Mouse (Mus musculus): ENCODE measurements around the gene Ywhae. TPM values are rescaled to one million over a fixed set of nuclear protein-coding genes. Genes with fewer than 3 reads are reported as not detected.
"Not testable (repeated sequence)": the region's sequence is repeated elsewhere in the genome, so short reads cannot be mapped to it uniquely, and the experiment has no call there.

Gene Ywhae
- polyA plus RNA-seq, 1 experiment from 2014 or later, result 710 TPM

- H3K4me1 ChIP-seq (replicated peaks; ENCODE audit: control insufficient read depth, insufficient read depth, low read length); H3K9ac ChIP-seq (ENCODE audit: low read depth, low read length); H3K27me3 ChIP-seq (replicated peaks; ENCODE audit: control insufficient read depth, insufficient read depth, low read length); H3K27ac ChIP-seq (ENCODE audit: low read depth, low read length); H3K4me2 ChIP-seq; DNase-seq (ENCODE audit: low spot score); ATAC-seq (replicated peaks; ENCODE audit: low FRiP score); H3K4me3 ChIP-seq (ENCODE audit: low read depth, low read length); H3K9me3 ChIP-seq (ENCODE audit: control insufficient read depth, low read length); H3K36me3 ChIP-seq (ENCODE audit: control insufficient read depth, insufficient read depth, low read length): not testable (repeated sequence)
- 81% methylated on average over 5 of the region's 6 CpGs for WGBS
Observed at GRCm38 (mm10) chr11:75727659-75728058, 5.0 kb upstream of the Ywhae start.

GRCm38 (mm10) chr11:75733227-75733940, 715 bp downstream of the Ywhae start:
- H3K36me3 ChIP-seq (ENCODE audit: control insufficient read depth, insufficient read depth, low read length), result peaks cover 7% of the 10 kb centered on the region; the same call in 1 of the 2 replicates
- WGBS, result under 1% methylated on average over 52 of the region's 52 CpGs
- H3K4me1 ChIP-seq (replicated peaks; ENCODE audit: control insufficient read depth, insufficient read depth, low read length), result peaks cover 29% of the 10 kb centered on the region
- no peaks in the 10 kb centered on the region for H3K9me3 ChIP-seq (ENCODE audit: control insufficient read depth, low read length)
- peak overlapping the region; percentile 85 for H3K4me3 ChIP-seq (ENCODE audit: low read depth, low read length)
- ATAC-seq (replicated peaks; ENCODE audit: low FRiP score) (peak; percentile 57), DNase-seq (ENCODE audit: low spot score) (peak; percentile 89)
- H3K4me2 ChIP-seq, result peak overlapping the region; percentile 84
- no peaks in the 10 kb centered on the region for H3K27me3 ChIP-seq (replicated peaks; ENCODE audit: control insufficient read depth, insufficient read depth, low read length)
- peak overlapping the region; percentile 89 for H3K9ac ChIP-seq (ENCODE audit: low read depth, low read length)
- H3K27ac ChIP-seq (ENCODE audit: low read depth, low read length), result peak overlapping the region; percentile 92

GRCm38 (mm10) chr11:75735462-75736252, 3.0 kb downstream of the Ywhae start:
- H3K4me2 ChIP-seq, result peak overlapping the region; percentile 84
- ATAC-seq (replicated peaks; ENCODE audit: low FRiP score), result no peak
- 84% methylated on average over 5 of the region's 5 CpGs for WGBS
- peak overlapping the region; percentile 85; the same call in 1 of the 2 replicates for H3K4me3 ChIP-seq (ENCODE audit: low read depth, low read length)
- peaks cover 12% of the 10 kb centered on the region; the same call in 1 of the 2 replicates for H3K36me3 ChIP-seq (ENCODE audit: control insufficient read depth, insufficient read depth, low read length)
- H3K27me3 ChIP-seq (replicated peaks; ENCODE audit: control insufficient read depth, insufficient read depth, low read length), result no peaks in the 10 kb centered on the region
- H3K4me1 ChIP-seq (replicated peaks; ENCODE audit: control insufficient read depth, insufficient read depth, low read length), result peaks cover 33% of the 10 kb centered on the region
- no peak overlapping the region for H3K27ac ChIP-seq (ENCODE audit: low read depth, low read length)
- no peaks in the 10 kb centered on the region for H3K9me3 ChIP-seq (ENCODE audit: control insufficient read depth, low read length)
- no peak for DNase-seq (ENCODE audit: low spot score)
- H3K9ac ChIP-seq (ENCODE audit: low read depth, low read length), result no peak overlapping the region

GRCm38 (mm10) chr11:75736978-75737377, 4.3 kb downstream of the Ywhae start:
- no peak overlapping the region for H3K9ac ChIP-seq (ENCODE audit: low read depth, low read length)
- ATAC-seq (replicated peaks; ENCODE audit: low FRiP score) (no peak), DNase-seq (ENCODE audit: low spot score) (no peak)
- no peak overlapping the region for H3K4me3 ChIP-seq (ENCODE audit: low read depth, low read length)
- H3K36me3 ChIP-seq (ENCODE audit: control insufficient read depth, insufficient read depth, low read length), result peaks cover 12% of the 10 kb centered on the region; the same call in 1 of the 2 replicates
- no peaks in the 10 kb centered on the region for H3K27me3 ChIP-seq (replicated peaks; ENCODE audit: control insufficient read depth, insufficient read depth, low read length)
- no peak overlapping the region for H3K27ac ChIP-seq (ENCODE audit: low read depth, low read length)
- no peaks in the 10 kb centered on the region for H3K9me3 ChIP-seq (ENCODE audit: control insufficient read depth, low read length)
- 70% methylated on average over 3 of the region's 3 CpGs for WGBS
- H3K4me2 ChIP-seq, result no peak overlapping the region
- peaks cover 36% of the 10 kb centered on the region for H3K4me1 ChIP-seq (replicated peaks; ENCODE audit: control insufficient read depth, insufficient read depth, low read length)

GRCm38 (mm10) chr11:75737806-75738476, 5.3 kb downstream of the Ywhae start:
- DNase-seq (ENCODE audit: low spot score), result no peak
- H3K4me3 ChIP-seq (ENCODE audit: low read depth, low read length), result no peak overlapping the region
- no peaks in the 10 kb centered on the region for H3K27me3 ChIP-seq (replicated peaks; ENCODE audit: control insufficient read depth, insufficient read depth, low read length)
- H3K9me3 ChIP-seq (ENCODE audit: control insufficient read depth, low read length), result no peaks in the 10 kb centered on the region
- WGBS, result 83% methylated on average over 2 of the region's 2 CpGs
- H3K4me2 ChIP-seq, result no peak overlapping the region
- H3K27ac ChIP-seq (ENCODE audit: low read depth, low read length), result no peak overlapping the region
- no peak overlapping the region for H3K9ac ChIP-seq (ENCODE audit: low read depth, low read length)
- ATAC-seq (replicated peaks; ENCODE audit: low FRiP score), result no peak
- H3K36me3 ChIP-seq (ENCODE audit: control insufficient read depth, insufficient read depth, low read length), result peaks cover 19% of the 10 kb centered on the region; the same call in 1 of the 2 replicates
- peaks cover 34% of the 10 kb centered on the region for H3K4me1 ChIP-seq (replicated peaks; ENCODE audit: control insufficient read depth, insufficient read depth, low read length)

- no peaks in the 10 kb centered on the region for H3K9me3 ChIP-seq (ENCODE audit: control insufficient read depth, low read length)
- H3K4me1 ChIP-seq (replicated peaks; ENCODE audit: control insufficient read depth, insufficient read depth, low read length), result peaks cover 34% of the 10 kb centered on the region
- DNase-seq (ENCODE audit: low spot score) (no peak), ATAC-seq (replicated peaks; ENCODE audit: low FRiP score) (no peak)
- H3K9ac ChIP-seq (ENCODE audit: low read depth, low read length), result no peak overlapping the region
- H3K27ac ChIP-seq (ENCODE audit: low read depth, low read length), result no peak overlapping the region
- 90% methylated on average over 7 of the region's 7 CpGs for WGBS
- no peak overlapping the region for H3K4me3 ChIP-seq (ENCODE audit: low read depth, low read length)
- no peaks in the 10 kb centered on the region for H3K27me3 ChIP-seq (replicated peaks; ENCODE audit: control insufficient read depth, insufficient read depth, low read length)
- no peak overlapping the region for H3K4me2 ChIP-seq
- H3K36me3 ChIP-seq (ENCODE audit: control insufficient read depth, insufficient read depth, low read length), result peaks cover 20% of the 10 kb centered on the region; the same call in 1 of the 2 replicates
Observed at GRCm38 (mm10) chr11:75738477-75738821, 5.8 kb downstream of the Ywhae start.

- H3K27me3 ChIP-seq (replicated peaks; ENCODE audit: control insufficient read depth, insufficient read depth, low read length), result no peaks in the 10 kb centered on the region
- H3K9ac ChIP-seq (ENCODE audit: low read depth, low read length), result no peak overlapping the region
- peaks cover 29% of the 10 kb centered on the region for H3K4me1 ChIP-seq (replicated peaks; ENCODE audit: control insufficient read depth, insufficient read depth, low read length)
- H3K4me3 ChIP-seq (ENCODE audit: low read depth, low read length), result no peak overlapping the region
- 76% methylated on average over 3 of the region's 3 CpGs for WGBS
- no peak for ATAC-seq (replicated peaks; ENCODE audit: low FRiP score)
- H3K4me2 ChIP-seq, result no peak overlapping the region
- H3K36me3 ChIP-seq (ENCODE audit: control insufficient read depth, insufficient read depth, low read length), result peaks cover 22% of the 10 kb centered on the region; the same call in 1 of the 2 replicates
- no peaks in the 10 kb centered on the region for H3K9me3 ChIP-seq (ENCODE audit: control insufficient read depth, low read length)
- no peak for DNase-seq (ENCODE audit: low spot score)
- H3K27ac ChIP-seq (ENCODE audit: low read depth, low read length), result no peak overlapping the region
Observed at GRCm38 (mm10) chr11:75740204-75740603, 7.5 kb downstream of the Ywhae start.

- Histone ChIP-seq H3K9me3 (ENCODE audit: control insufficient read depth, low read length) (no peaks in the 10 kb centered on the region), H3K27ac (ENCODE audit: low read depth, low read length) (no peak overlapping the region), H3K27me3 (replicated peaks; ENCODE audit: control insufficient read depth, insufficient read depth, low read length) (no peaks in the 10 kb centered on the region), H3K36me3 (ENCODE audit: control insufficient read depth, insufficient read depth, low read length) (peaks cover 22% of the 10 kb centered on the region; the same call in 1 of the 2 replicates), H3K9ac (ENCODE audit: low read depth, low read length) (no peak overlapping the region), H3K4me2 (no peak overlapping the region), H3K4me3 (ENCODE audit: low read depth, low read length) (no peak overlapping the region), H3K4me1 (replicated peaks; ENCODE audit: control insufficient read depth, insufficient read depth, low read length) (peaks cover 24% of the 10 kb centered on the region)
- DNase-seq (ENCODE audit: low spot score), result no peak
- WGBS, result 52% methylated on average over 3 of the region's 3 CpGs
- no peak for ATAC-seq (replicated peaks; ENCODE audit: low FRiP score)
Observed at GRCm38 (mm10) chr11:75741615-75742014, 8.9 kb downstream of the Ywhae start.

All from liver, embryonic 11.5 days (tissue).